Mouse (Mus musculus): ENCODE data around the gene Gm49340. TPM values are rescaled to one million over a fixed set of nuclear protein-coding genes. Genes with fewer than 3 reads are reported as not detected.
A peak's percentile ranks its signal among the peaks of the same experiment; 100 is the strongest.
"Not testable (repeated sequence)": the region's sequence is repeated elsewhere in the genome, so short reads cannot be mapped to it uniquely, and the experiment has no call there.

Gene Gm49340
- not detected in 2 replicates for total RNA-seq (2015)
- not detected in 2 replicates for total RNA-seq (2017)

- ATAC-seq (ENCODE audit: poor library complexity, severe bottlenecking) = no peak
Measured at GRCm38 (mm10) chr11:73329442-73329841, at the start of gene Gm49340, which contains the start of the genes Aspa and Spata22. Gene Gm49340 (plus strand): TSS chr11:73329741. Gene Aspa (minus strand): TSS chr11:73329596. Gene Spata22 (plus strand): TSS chr11:73329741.

- ATAC-seq (ENCODE audit: poor library complexity, severe bottlenecking) = no peak
Measured at GRCm38 (mm10) chr11:73280710-73281109, 48.8 kb upstream of the Gm49340 start.

- ATAC-seq (ENCODE audit: poor library complexity, severe bottlenecking) = no peak
Measured at GRCm38 (mm10) chr11:73281528-73282027, 48.0 kb upstream of the Gm49340 start.

GRCm38 (mm10) chr11:73283369-73283768 lies 46.2 kb upstream of the Gm49340 start:
- no peak for ATAC-seq (ENCODE audit: poor library complexity, severe bottlenecking)

- ATAC-seq (ENCODE audit: poor library complexity, severe bottlenecking) = no peak
Measured at GRCm38 (mm10) chr11:73283926-73284325, 45.6 kb upstream of the Gm49340 start.

GRCm38 (mm10) chr11:73284351-73284750 lies 45.2 kb upstream of the Gm49340 start:
- ATAC-seq (ENCODE audit: poor library complexity, severe bottlenecking) = no peak

GRCm38 (mm10) chr11:73289621-73290020 lies 39.9 kb upstream of the Gm49340 start:
- no peak for ATAC-seq (ENCODE audit: poor library complexity, severe bottlenecking)

GRCm38 (mm10) chr11:73303123-73303522 lies 26.4 kb upstream of the Gm49340 start:
- no peak for ATAC-seq (ENCODE audit: poor library complexity, severe bottlenecking)

GRCm38 (mm10) chr11:73315961-73316360 lies 13.6 kb upstream of the Gm49340 start:
- ATAC-seq (ENCODE audit: poor library complexity, severe bottlenecking) = no peak

- ATAC-seq (ENCODE audit: poor library complexity, severe bottlenecking) = not testable (repeated sequence)
Measured at GRCm38 (mm10) chr11:73318581-73318980, 11.0 kb upstream of the Gm49340 start.

- not testable (repeated sequence) for ATAC-seq (ENCODE audit: poor library complexity, severe bottlenecking)
Measured at GRCm38 (mm10) chr11:73321064-73321463, 8.5 kb upstream of the Gm49340 start.

GRCm38 (mm10) chr11:73323906-73324830 lies 5.4 kb upstream of the Gm49340 start:
- ATAC-seq (ENCODE audit: poor library complexity, severe bottlenecking) = no peak

- 0 out of 2 replicates have a peak, but pooled peaks have one; percentile 18 for ATAC-seq (ENCODE audit: poor library complexity, severe bottlenecking)
Measured at GRCm38 (mm10) chr11:73326485-73326886, 3.1 kb upstream of the Gm49340 start.

GRCm38 (mm10) chr11:73327361-73327760 lies 2.2 kb upstream of the Gm49340 start:
- ATAC-seq (ENCODE audit: poor library complexity, severe bottlenecking) = no peak

- ATAC-seq (ENCODE audit: poor library complexity, severe bottlenecking) = no peak
Measured at GRCm38 (mm10) chr11:73333357-73333756, 3.8 kb downstream of the Gm49340 start.

- no peak for ATAC-seq (ENCODE audit: poor library complexity, severe bottlenecking)
Measured at GRCm38 (mm10) chr11:73336919-73337318, 7.4 kb downstream of the Gm49340 start.

- ATAC-seq (ENCODE audit: poor library complexity, severe bottlenecking) = no peak
Measured at GRCm38 (mm10) chr11:73350483-73350882, 20.9 kb downstream of the Gm49340 start, which contains the start of gene Olfr20. Gene Olfr20 (plus strand): TSS chr11:73350783.

GRCm38 (mm10) chr11:73370946-73371345 lies 41.4 kb downstream of the Gm49340 start, which contains the start of gene Olfr376:
Gene Olfr376 (plus strand): TSS chr11:73371246.
- no peak for ATAC-seq (ENCODE audit: poor library complexity, severe bottlenecking)

- no peak for ATAC-seq (ENCODE audit: poor library complexity, severe bottlenecking)
Measured at GRCm38 (mm10) chr11:73395374-73395773, 65.8 kb downstream of the Gm49340 start.

- no peak for ATAC-seq (ENCODE audit: poor library complexity, severe bottlenecking)
Measured at GRCm38 (mm10) chr11:73399514-73399913, 70.0 kb downstream of the Gm49340 start, which contains the start of gene Olfr1. Gene Olfr1 (minus strand): TSS chr11:73399614.

Data from megakaryocyte, adult 5-6 weeks (primary cell).